Mouse (Mus musculus) C2C12 (cell line): ENCODE results near the gene Sdhd.

Experiments
- CTCF ChIP-seq: IDR thresholded peaks from one replicate; pipeline ENCODE4 v1.5.1; 2011; ENCODE audit not compliant: control insufficient read depth, insufficient read depth, insufficient read length
- FOSL1 ChIP-seq: IDR thresholded peaks from one replicate; pipeline ENCODE4 v1.8.0; 2011; ENCODE audit warnings: mild to moderate bottlenecking, low read length; ENCODE audit not compliant: poor library complexity, insufficient read depth, severe bottlenecking
- MAX ChIP-seq: IDR thresholded peaks from one replicate; pipeline ENCODE4 v1.6.1; 2011; ENCODE audit warnings: mild to moderate bottlenecking, control low read depth
- MYOG ChIP-seq: IDR thresholded peaks from one replicate; pipeline ENCODE4 v1.6.1; 2011; ENCODE audit not compliant: control insufficient read depth, insufficient read length; ENCODE audit errors: extremely low read depth
- USF1 ChIP-seq: IDR thresholded peaks from one replicate; pipeline ENCODE4 v1.6.1; 2011; ENCODE audit warnings: low read depth, mild to moderate bottlenecking, control low read depth, moderate library complexity

GRCm38 (mm10) chr9:50650503-50650902 is 46.9 kb upstream of the Sdhd start:
- no peak for TF ChIP-seq CTCF
- TF ChIP-seq FOSL1: no peak
- no peak for TF ChIP-seq USF1
- TF ChIP-seq MAX: no peak
- TF ChIP-seq MYOG: no peak
